Mouse (Mus musculus) hindbrain, embryonic 15.5 days (tissue): ENCODE measurements around the gene Alkbh3. TPM values are rescaled to one million over a fixed set of nuclear protein-coding genes. Genes with fewer than 3 reads are reported as not detected.

Source experiments
- ATAC-seq: fragments of 200-750 bp; cut with Nextera tagmentation; 2 replicates; pipeline ENCODE4 v1.8.0; 2017; ENCODE audit warnings: low read depth, moderate number of reproducible peaks, moderate TSS enrichment; ENCODE audit not compliant: low FRiP score
- H3K27ac ChIP-seq: fragments of 300-500 bp; sonication (generic); replicated peaks from 2 replicates; pipeline ENCODE4 v1.5.1; 2015; ENCODE audit warnings: mild to moderate bottlenecking, inconsistent platforms
- H3K27me3 ChIP-seq: fragments of 300-500 bp; sonication (generic); 2 replicates; pipeline ENCODE4 v1.6.1; 2015; ENCODE audit warnings: control low read depth, inconsistent platforms
- H3K36me3 ChIP-seq: fragments of 300-500 bp; sonication (generic); 2 replicates; pipeline ENCODE4 v1.6.1; 2015; ENCODE audit warnings: control low read depth, inconsistent platforms
- H3K4me1 ChIP-seq: fragments of 300-500 bp; sonication (generic); replicated peaks from 2 replicates; pipeline ENCODE4 v1.6.1; 2015; ENCODE audit warnings: control low read depth, inconsistent platforms
- H3K4me2 ChIP-seq: fragments of 300-500 bp; sonication (generic); 2 replicates; pipeline ENCODE4 v1.6.1; 2015; ENCODE audit warnings: moderate library complexity, mild to moderate bottlenecking, inconsistent platforms
- H3K4me3 ChIP-seq: fragments of 300-500 bp; sonication (generic); 2 replicates; pipeline ENCODE4 v1.5.1; 2015; ENCODE audit warnings: mild to moderate bottlenecking, inconsistent platforms
- H3K9ac ChIP-seq: fragments of 300-500 bp; sonication (generic); 2 replicates; pipeline ENCODE4 v1.6.1; 2015; ENCODE audit warnings: inconsistent platforms
- H3K9me3 ChIP-seq: fragments of 300-500 bp; sonication (generic); 2 replicates; pipeline ENCODE4 v1.6.1; 2016; ENCODE audit warnings: control low read depth, inconsistent platforms
- WGBS: fragments of 180-500 bp; shearing (Covaris S2); methylation state at CpG from one replicate; pipeline ENCODE4 v1.1.7; 2015; 5-methylcytosine and 5-hydroxymethylcytosine counted together
- polyA plus RNA-seq: library from polyadenylated mRNA; unstranded; fragments of >200 nt; fragmentation: Nextera tagmentation; extraction: Ambion mirVana; gene quantifications from 2 replicates; pipeline ENCODE4 v1.2.1, GENCODE M21; 2015

Gene Alkbh3
- polyA plus RNA-seq, 1 experiment from 2014 or later, result 46.0 TPM

- no peaks in the 10 kb centered on the region for H3K36me3 ChIP-seq
- H3K27me3 ChIP-seq, result peaks cover 7% of the 10 kb centered on the region
- peaks cover 30% of the 10 kb centered on the region for H3K4me1 ChIP-seq
- H3K9me3 ChIP-seq, result no peaks in the 10 kb centered on the region
- no peak overlapping the region for H3K4me3 ChIP-seq
- no peak overlapping the region for H3K27ac ChIP-seq
- H3K4me2 ChIP-seq, result no peak overlapping the region
- ATAC-seq, result no peak
- H3K9ac ChIP-seq, result no peak overlapping the region
- 81% methylated on average over 8 of the region's 8 CpGs for WGBS
Measured at GRCm38 (mm10) chr2:93959346-93959745, 51.3 kb downstream of the Alkbh3 start.

- H3K9ac ChIP-seq, result no peak overlapping the region
- H3K27me3 ChIP-seq, result peaks cover 15% of the 10 kb centered on the region
- no peaks in the 10 kb centered on the region for H3K9me3 ChIP-seq
- ATAC-seq, result no peak
- 76% methylated on average over 3 of the region's 3 CpGs for WGBS
- no peaks in the 10 kb centered on the region for H3K36me3 ChIP-seq
- peak overlapping the region; percentile 97; the same call in 1 of the 2 replicates for H3K4me2 ChIP-seq
- no peak overlapping the region for H3K4me3 ChIP-seq
- H3K27ac ChIP-seq, result 0 out of 2 replicates have a peak overlapping the region, but pooled peaks have one; percentile 35
- H3K4me1 ChIP-seq, result peaks cover 37% of the 10 kb centered on the region
Measured at GRCm38 (mm10) chr2:93958216-93958615, 52.4 kb downstream of the Alkbh3 start.

- Histone ChIP-seq H3K27ac (peak overlapping the region; percentile 74; the same call in 1 of the 2 replicates), H3K4me3 (peak overlapping the region; percentile 64; the same call in 1 of the 2 replicates)
Measured at GRCm38 (mm10) chr2:93957785-93958175, 52.8 kb downstream of the Alkbh3 start.

DNA sequence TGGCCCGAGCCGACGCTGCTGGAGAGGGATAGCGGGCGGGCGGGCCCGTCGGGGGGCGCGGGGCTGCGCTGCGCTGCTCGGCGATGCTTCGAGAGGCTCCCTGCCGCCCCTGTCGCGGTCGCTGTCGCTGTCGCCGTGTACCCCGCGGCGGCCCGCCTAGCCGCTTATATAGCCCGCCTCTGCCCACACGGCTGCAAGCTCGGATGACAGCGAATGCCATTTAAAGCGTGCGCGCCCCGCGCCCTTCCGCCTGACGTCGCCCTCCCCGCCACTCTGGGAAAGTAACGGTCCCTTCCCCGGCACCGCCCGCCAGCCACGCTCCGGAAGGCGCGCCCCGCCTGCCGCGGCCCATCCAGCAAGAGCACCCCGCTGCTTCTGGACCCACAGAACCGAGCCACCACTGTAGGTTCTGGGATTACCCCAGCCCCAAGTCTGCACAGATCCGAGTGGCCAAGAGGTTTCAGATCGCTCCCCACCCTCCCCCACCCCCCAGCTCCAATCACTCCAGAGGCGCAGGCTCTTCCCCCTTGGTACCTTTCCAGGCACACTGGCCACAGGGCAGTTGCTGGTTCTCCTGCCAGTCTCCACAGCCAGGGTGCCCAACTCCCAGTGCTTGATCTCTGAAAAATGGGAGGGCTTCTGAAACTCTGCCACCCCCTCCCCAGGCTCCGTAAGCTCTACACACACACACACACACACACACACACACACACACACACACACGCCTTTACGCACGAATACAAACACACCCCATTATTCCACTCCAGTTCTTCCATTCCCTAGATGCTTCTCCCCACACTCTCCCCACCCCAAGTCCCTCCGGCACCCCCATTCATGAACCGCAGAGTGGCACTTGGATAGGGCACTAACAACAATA lies 53.5 kb downstream of the Alkbh3 start, which contains the start of gene Gm13889:
Gm13889 (minus strand) TSS at position 294 of the 877 bp plus-strand sequence.
- H3K4me3 ChIP-seq, result peak within 1 kb of the TSS; percentile 64
- 3% methylated on average over 57 of the region's 62 CpGs for WGBS
- peaks cover 16% of the 10 kb centered on the region for H3K27me3 ChIP-seq
- H3K9ac ChIP-seq, result peak within 1 kb of the TSS; percentile 68
- H3K4me2 ChIP-seq, result peak within 1 kb of the TSS; percentile 97
- H3K27ac ChIP-seq, result peak within 1 kb of the TSS; percentile 74
- peaks cover 37% of the 10 kb centered on the region for H3K4me1 ChIP-seq
- no peaks in the 10 kb centered on the region for H3K36me3 ChIP-seq
- no peaks in the 10 kb centered on the region for H3K9me3 ChIP-seq
- ATAC-seq, result peak; percentile 79

More at GRCm38 (mm10) chr2:93957785-93958175, 52.8 kb downstream of the Alkbh3 start:
- peaks cover 37% of the 10 kb centered on the region for H3K4me1 ChIP-seq
- H3K27me3 ChIP-seq, result peaks cover 16% of the 10 kb centered on the region
- no peaks in the 10 kb centered on the region for H3K9me3 ChIP-seq
- H3K4me2 ChIP-seq, result peak overlapping the region; percentile 97
- no peaks in the 10 kb centered on the region for H3K36me3 ChIP-seq
- ATAC-seq, result no peak
- no peak overlapping the region for H3K9ac ChIP-seq
- WGBS, result 29% methylated on average over 8 of the region's 8 CpGs

GRCm38 (mm10) chr2:93956331-93956801 lies 54.2 kb downstream of the Alkbh3 start:
- Histone ChIP-seq H3K27me3 (peaks cover 16% of the 10 kb centered on the region), H3K9ac (peak overlapping the region; percentile 68), H3K36me3 (no peaks in the 10 kb centered on the region), H3K9me3 (no peaks in the 10 kb centered on the region), H3K4me1 (peaks cover 37% of the 10 kb centered on the region), H3K4me2 (peak overlapping the region; percentile 97), H3K27ac (peak overlapping the region; percentile 74), H3K4me3 (peak overlapping the region; percentile 64)
- ATAC-seq, result peak; percentile 52
- 0% methylated on average over 40 of the region's 44 CpGs for WGBS

DNA sequence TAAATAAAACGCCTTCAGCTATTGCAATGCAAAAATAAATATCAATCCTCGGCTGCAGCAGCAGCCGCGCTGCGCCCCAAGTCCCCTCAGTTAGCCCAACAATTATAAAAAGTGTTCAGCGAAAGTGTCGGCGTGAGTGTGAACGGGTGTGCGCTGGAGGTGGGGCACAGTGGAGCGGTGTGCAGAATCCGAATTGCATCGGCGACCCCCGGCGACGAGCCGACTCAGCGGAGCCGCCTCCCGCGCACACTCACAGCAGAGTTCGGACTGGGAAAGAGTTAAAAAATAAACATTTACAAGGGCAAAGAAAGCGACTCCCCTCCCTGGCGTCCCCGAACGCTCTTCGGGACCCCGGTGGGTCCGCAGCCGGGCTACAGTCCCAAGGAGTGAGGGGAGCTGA lies 54.7 kb downstream of the Alkbh3 start:
- Histone ChIP-seq H3K27me3 (peaks cover 16% of the 10 kb centered on the region), H3K27ac (peak overlapping the region; percentile 74), H3K4me1 (peaks cover 37% of the 10 kb centered on the region), H3K9me3 (no peaks in the 10 kb centered on the region), H3K4me3 (peak overlapping the region; percentile 64), H3K4me2 (peak overlapping the region; percentile 97), H3K36me3 (no peaks in the 10 kb centered on the region), H3K9ac (peak overlapping the region; percentile 68)
- under 1% methylated on average over 31 of the region's 31 CpGs for WGBS
- 0 out of 2 replicates have a peak, but pooled peaks have one; percentile 2 for ATAC-seq

DNA sequence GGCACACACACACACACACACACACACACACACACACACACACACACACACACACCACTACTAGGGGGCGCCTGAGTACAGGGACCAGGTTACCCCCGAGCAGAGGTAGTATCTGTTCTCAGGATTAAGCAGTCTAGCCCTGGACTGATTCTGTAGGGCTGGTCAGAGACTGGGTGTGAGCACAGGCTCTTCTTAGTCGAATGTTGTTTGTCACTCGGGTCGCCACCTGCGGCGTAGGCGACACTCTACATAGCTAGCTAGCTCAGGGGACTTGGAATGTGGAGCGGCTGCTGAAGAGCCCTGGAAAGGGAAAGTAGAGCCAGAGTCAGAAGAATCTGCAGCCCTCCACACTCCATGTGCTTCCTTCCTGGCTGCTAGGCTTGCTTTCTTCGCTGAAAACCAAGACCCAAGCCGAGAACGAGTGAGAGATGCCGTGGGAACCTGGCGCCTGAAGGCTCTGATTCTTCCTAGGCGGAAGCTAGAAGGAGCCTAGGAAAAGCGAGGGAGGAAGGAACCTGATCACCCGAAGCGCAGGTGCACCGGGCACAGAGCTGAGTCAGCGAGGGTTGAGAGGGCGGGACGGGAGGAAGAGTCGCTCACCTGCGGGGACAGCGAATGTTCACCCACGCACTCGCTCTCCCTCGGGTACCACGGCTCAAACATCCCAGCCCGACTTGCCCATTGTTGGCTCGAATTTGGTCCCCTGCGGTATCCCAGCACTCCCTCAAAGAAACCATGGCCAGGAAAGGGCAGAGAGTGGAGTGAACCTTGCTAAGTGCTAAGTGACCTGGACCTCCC lies 55.6 kb downstream of the Alkbh3 start:
- H3K27me3 ChIP-seq, result peaks cover 16% of the 10 kb centered on the region
- peak overlapping the region; percentile 49; the same call in 1 of the 2 replicates for H3K27ac ChIP-seq
- under 1% methylated on average over 32 of the region's 32 CpGs for WGBS

DNA sequence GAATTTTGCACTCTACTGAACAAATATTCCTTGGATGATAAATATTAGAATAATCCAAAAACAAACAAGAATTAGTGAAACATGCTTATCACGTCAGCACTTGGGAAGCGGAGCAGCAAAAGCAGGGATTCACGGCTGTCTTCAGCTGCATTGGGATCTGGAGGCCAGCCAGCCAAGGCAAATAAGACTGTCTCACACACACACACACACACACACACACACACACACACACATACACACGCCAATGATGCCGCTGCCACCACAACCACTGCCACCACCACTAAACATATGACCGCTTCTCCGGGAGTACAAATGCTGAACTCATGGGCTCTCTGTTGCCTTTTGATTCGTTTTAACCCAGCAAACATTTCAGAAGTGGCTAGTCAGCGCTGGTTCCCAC lies 56.9 kb downstream of the Alkbh3 start:
- no peak for ATAC-seq
- H3K36me3 ChIP-seq, result no peaks in the 10 kb centered on the region
- peak overlapping the region; percentile 64; the same call in 1 of the 2 replicates for H3K4me3 ChIP-seq
- H3K27ac ChIP-seq, result no peak overlapping the region
- H3K4me1 ChIP-seq, result peaks cover 37% of the 10 kb centered on the region
- 78% methylated on average over 9 of the region's 9 CpGs for WGBS
- no peaks in the 10 kb centered on the region for H3K9me3 ChIP-seq
- no peak overlapping the region for H3K9ac ChIP-seq
- H3K4me2 ChIP-seq, result peak overlapping the region; percentile 97; the same call in 1 of the 2 replicates
- peaks cover 16% of the 10 kb centered on the region for H3K27me3 ChIP-seq

More for the DNA sequence above, 55.6 kb downstream of the Alkbh3 start:
- no peak for ATAC-seq
- H3K4me3 ChIP-seq, result peak overlapping the region; percentile 64
- H3K4me2 ChIP-seq, result peak overlapping the region; percentile 97
- H3K36me3 ChIP-seq, result no peaks in the 10 kb centered on the region
- no peaks in the 10 kb centered on the region for H3K9me3 ChIP-seq
- H3K4me1 ChIP-seq, result peaks cover 37% of the 10 kb centered on the region
- peak overlapping the region; percentile 68 for H3K9ac ChIP-seq

DNA sequence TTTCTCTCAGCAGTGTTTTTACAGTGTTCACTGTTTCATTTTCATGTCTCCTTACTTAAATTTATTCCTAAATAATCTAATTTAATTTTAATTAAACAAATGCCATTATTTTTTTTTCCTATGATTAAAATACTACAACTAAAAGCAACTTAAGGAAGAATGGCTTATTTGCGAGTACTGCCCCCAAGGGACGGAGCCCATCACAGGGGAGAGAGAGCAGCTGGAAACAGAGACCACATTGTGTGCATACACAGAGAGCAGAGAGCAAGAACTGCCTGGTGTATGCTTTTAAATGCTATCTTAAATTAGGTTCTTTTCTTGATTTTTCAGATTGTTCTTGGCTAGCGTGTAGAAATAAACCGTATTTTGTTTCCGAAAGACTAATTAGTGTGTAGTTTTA lies 63.6 kb downstream of the Alkbh3 start:
- ATAC-seq, result no peak
- Histone ChIP-seq H3K36me3 (no peaks in the 10 kb centered on the region), H3K4me2 (no peak overlapping the region), H3K9ac (no peak overlapping the region), H3K27me3 (no peaks in the 10 kb centered on the region), H3K27ac (no peak overlapping the region), H3K4me1 (no peaks in the 10 kb centered on the region), H3K4me3 (no peak overlapping the region), H3K9me3 (no peaks in the 10 kb centered on the region; the same call in 1 of the 2 replicates)
- whole genome bisulfite sequencing, result 58% methylated on average over 5 of the region's 5 CpGs

- WGBS, result 94% methylated on average over 4 of the region's 4 CpGs
- H3K4me3 ChIP-seq, result no peak overlapping the region
- no peaks in the 10 kb centered on the region; the same call in 1 of the 2 replicates for H3K9me3 ChIP-seq
- no peaks in the 10 kb centered on the region for H3K4me1 ChIP-seq
- no peaks in the 10 kb centered on the region for H3K36me3 ChIP-seq
- H3K27ac ChIP-seq, result no peak overlapping the region
- H3K9ac ChIP-seq, result no peak overlapping the region
- no peaks in the 10 kb centered on the region for H3K27me3 ChIP-seq
- no peak overlapping the region for H3K4me2 ChIP-seq
- no peak for ATAC-seq
Measured at GRCm38 (mm10) chr2:93944855-93945254, 65.8 kb downstream of the Alkbh3 start.

DNA sequence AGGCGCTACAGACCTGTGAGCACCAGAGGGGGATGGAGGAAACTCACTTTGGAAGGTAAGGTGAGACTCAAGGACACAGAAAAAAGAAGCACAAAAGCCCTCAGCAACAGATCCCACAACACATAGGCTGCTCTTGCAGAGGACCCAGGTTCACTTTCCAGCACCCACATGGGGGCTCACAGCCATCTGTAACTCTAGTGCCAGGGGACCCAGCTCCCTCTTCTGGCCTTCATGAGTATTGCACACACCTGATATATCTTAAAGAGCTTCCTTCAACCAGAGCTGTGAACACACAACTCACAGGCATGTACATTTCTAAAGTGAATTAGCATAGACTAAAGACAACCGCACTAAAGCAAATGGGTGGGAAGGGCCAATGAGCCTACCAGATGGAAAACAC lies 66.5 kb downstream of the Alkbh3 start:
- H3K27ac ChIP-seq, result no peak overlapping the region
- no peak for ATAC-seq
- no peak overlapping the region for H3K9ac ChIP-seq
- no peaks in the 10 kb centered on the region for H3K4me1 ChIP-seq
- no peaks in the 10 kb centered on the region for H3K36me3 ChIP-seq
- no peak overlapping the region for H3K4me2 ChIP-seq
- H3K27me3 ChIP-seq, result no peaks in the 10 kb centered on the region
- 90% methylated on average over 2 of the region's 2 CpGs for WGBS
- H3K4me3 ChIP-seq, result no peak overlapping the region
- no peaks in the 10 kb centered on the region; the same call in 1 of the 2 replicates for H3K9me3 ChIP-seq
